Mouse (Mus musculus) heart, adult 2 months (tissue): ENCODE results near the gene Pdzd7. TPM values are rescaled to one million over a fixed set of nuclear protein-coding genes. Genes with fewer than 3 reads are reported as not detected.
A peak's percentile ranks its signal among the peaks of the same experiment; 100 is the strongest.

Experiments used
- DNase-seq, 2 experiments: peaks; one replicate each; pipeline ENCODE4 v3.0.0; 2021
- H3K27ac ChIP-seq: fragments of 200-600 bp; 2 replicates; pipeline ENCODE4 v1.8.1; 2022
- H3K27me3 ChIP-seq: fragments of 200-500 bp; 2 replicates; pipeline ENCODE4 v1.6.1; 2012; ENCODE audit warnings: mild to moderate bottlenecking, low read length, inconsistent platforms, mixed read lengths; ENCODE audit not compliant: control insufficient read depth, insufficient read depth
- H3K36me3 ChIP-seq: fragments of 200-500 bp; 2 replicates; pipeline ENCODE4 v1.6.1; 2012; ENCODE audit warnings: low read length, inconsistent platforms; ENCODE audit not compliant: control insufficient read depth, insufficient read depth
- H3K4me1 ChIP-seq: fragments of 200-500 bp; 2 replicates; pipeline ENCODE4 v1.6.1; 2011; ENCODE audit warnings: low read length; ENCODE audit not compliant: control insufficient read depth, insufficient read depth
- H3K4me3 ChIP-seq: fragments of 200-600 bp; 2 replicates; pipeline ENCODE4 v1.8.1; 2022
- H3K79me2 ChIP-seq: fragments of 200-500 bp; replicated peaks from 2 replicates; pipeline ENCODE4 v1.6.1; 2012; ENCODE audit warnings: mild to moderate bottlenecking, inconsistent platforms, low read length, moderate library complexity, mixed read lengths; ENCODE audit not compliant: control insufficient read depth, insufficient read depth
- H3K9ac ChIP-seq: fragments of 200-500 bp; 2 replicates; pipeline ENCODE4 v1.6.1; 2012; ENCODE audit warnings: low read depth, mild to moderate bottlenecking, control low read depth, inconsistent platforms, low read length, mixed read lengths
- CTCF ChIP-seq: fragments of 200-600 bp; IDR thresholded peaks from 2 replicates; pipeline ENCODE4 v1.8.1; 2022; ENCODE audit warnings: antibody characterized with exemption, mild to moderate bottlenecking, moderate library complexity
- EP300 ChIP-seq: fragments of 200-500 bp; IDR thresholded peaks from 2 replicates; pipeline ENCODE4 v1.6.1; 2011; ENCODE audit warnings: low read depth, low read length, control low read depth; ENCODE audit not compliant: insufficient read depth
- POLR2A ChIP-seq: fragments of 200-500 bp; IDR thresholded peaks from 2 replicates; pipeline ENCODE4 v1.6.1; 2011; ENCODE audit warnings: mild to moderate bottlenecking, low read depth, low read length, control low read depth; ENCODE audit not compliant: insufficient read depth
- WGBS: fragments of 180-500 bp; shearing (Covaris S2); methylation state at CpG from one replicate; pipeline ENCODE4 v1.1.7; 2018; 5-methylcytosine and 5-hydroxymethylcytosine counted together
- intact Hi-C: fragments of 180-260 bp; cut with DNase I; formaldehyde crosslinking; loops from one replicate; pipeline ENCODE4 v1.15.1; 2025
- polyA plus RNA-seq: library from polyadenylated mRNA; depleted of rRNA; stranded (reverse); fragments of >200 nt; gene quantifications from 2 replicates; pipeline ENCODE4 v1.2.3, GENCODE M21; 2012
- total RNA-seq, 2 experiments: library from RNA; stranded (reverse); gene quantifications; 2 replicates each; pipeline ENCODE4 v1.2.3; 2021

Pdzd7 gene
- total and polyA plus RNA-seq, 3 experiments, result 0.08 to 0.43 TPM; not detected in 1

- no peak for TF ChIP-seq CTCF
- TF ChIP-seq POLR2A, result 0 out of 2 replicates have a peak, but pooled peaks have one; percentile 33
- peak; percentile 98 for TF ChIP-seq EP300
- Histone ChIP-seq H3K4me3 (no peak overlapping the region), H3K79me2 (peaks cover 4% of the 10 kb centered on the region), H3K4me1 (peaks cover 24% of the 10 kb centered on the region), H3K9ac (no peak overlapping the region), H3K36me3 (peaks cover 10% of the 10 kb centered on the region), H3K27me3 (no peaks in the 10 kb centered on the region), H3K27ac (peak overlapping the region; percentile 69)
- DNase-seq, result peak; percentile 44 to 57
- intact Hi-C loops, result no loop called here
- 46% methylated on average over 6 of the region's 6 CpGs for WGBS
Observed at GRCm38 (mm10) chr19:45026958-45027670, 18.4 kb downstream of the Pdzd7 start.

DNA sequence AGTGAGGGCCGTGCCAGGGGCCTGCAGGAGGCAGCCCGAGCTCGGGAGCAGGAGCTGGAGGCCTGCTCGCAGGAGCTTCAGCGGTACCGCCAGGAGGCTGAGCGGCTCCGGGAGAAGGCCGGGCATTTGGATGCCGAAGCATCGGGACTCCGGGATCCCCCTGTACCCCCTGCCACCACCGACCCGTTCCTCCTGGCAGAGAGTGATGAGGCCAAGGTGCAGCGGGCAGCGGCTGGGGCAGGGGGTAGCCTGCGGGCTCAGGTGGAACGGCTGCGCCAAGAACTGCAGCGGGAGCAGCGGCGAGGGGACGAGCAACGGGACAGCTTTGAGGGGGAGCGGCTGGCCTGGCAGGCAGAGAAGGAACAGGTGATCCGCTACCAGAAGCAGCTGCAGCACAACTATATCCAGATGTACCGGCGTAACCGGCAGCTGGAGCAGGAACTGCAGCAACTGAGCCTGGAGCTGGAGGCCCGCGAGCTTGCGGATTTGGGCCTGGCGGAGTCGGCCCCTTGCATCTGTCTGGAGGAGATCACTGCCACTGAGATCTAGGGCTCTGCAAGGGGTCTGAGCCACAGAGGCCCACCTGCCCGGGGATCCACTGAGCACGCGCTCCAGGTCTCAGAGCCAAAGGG lies 19.5 kb downstream of the Pdzd7 start:
- Histone ChIP-seq H3K27me3 (no peaks in the 10 kb centered on the region), H3K79me2 (peaks cover 7% of the 10 kb centered on the region), H3K4me1 (peaks cover 21% of the 10 kb centered on the region), H3K9ac (no peak overlapping the region), H3K27ac (no peak overlapping the region), H3K36me3 (peaks cover 14% of the 10 kb centered on the region), H3K4me3 (no peak overlapping the region)
- no peak for DNase-seq
- TF ChIP-seq CTCF (no peak), POLR2A (no peak), EP300 (no peak)
- intact Hi-C loops, result no loop called here
- WGBS, result 89% methylated on average over 37 of the region's 37 CpGs

DNA sequence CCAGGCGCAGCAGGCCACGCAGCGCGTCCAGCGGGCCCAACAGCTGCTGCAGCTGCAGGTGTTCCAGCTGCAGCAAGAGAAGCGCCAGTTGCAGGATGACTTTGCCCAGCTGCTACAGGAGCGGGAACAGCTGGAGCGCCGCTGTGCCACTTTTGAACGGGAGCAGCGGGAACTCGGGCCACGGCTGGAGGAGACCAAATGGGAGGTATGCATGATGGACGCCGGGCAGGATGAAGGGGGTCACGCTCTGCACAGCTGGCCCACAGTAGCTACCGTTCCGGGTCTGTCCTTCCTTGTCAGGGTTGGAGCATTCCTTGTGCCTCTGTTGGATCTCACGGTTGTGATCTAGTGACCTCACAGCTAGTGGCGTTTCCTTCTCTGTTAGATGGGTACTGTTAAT lies 20.7 kb downstream of the Pdzd7 start:
- no peaks in the 10 kb centered on the region for H3K27me3 ChIP-seq
- H3K27ac ChIP-seq, result no peak overlapping the region
- peaks cover 24% of the 10 kb centered on the region for H3K4me1 ChIP-seq
- peaks cover 22% of the 10 kb centered on the region for H3K36me3 ChIP-seq
- no peak overlapping the region; the same call in 1 of the 2 replicates for H3K9ac ChIP-seq
- H3K4me3 ChIP-seq, result no peak overlapping the region
- WGBS, result 89% methylated on average over 20 of the region's 20 CpGs
- no peak for TF ChIP-seq EP300
- TF ChIP-seq CTCF, result no peak
- peaks cover 7% of the 10 kb centered on the region for H3K79me2 ChIP-seq
- DNase-seq, result no peak
- intact Hi-C loops, result no loop called here

GRCm38 (mm10) chr19:45023993-45024392 lies 21.5 kb downstream of the Pdzd7 start:
- H3K4me3 ChIP-seq, result no peak overlapping the region
- H3K36me3 ChIP-seq, result peaks cover 26% of the 10 kb centered on the region
- no peak overlapping the region for H3K9ac ChIP-seq
- 75% methylated on average over 11 of the region's 11 CpGs for WGBS
- no peak overlapping the region for H3K27ac ChIP-seq
- no peaks in the 10 kb centered on the region for H3K27me3 ChIP-seq
- intact Hi-C loops, result no loop called here
- H3K4me1 ChIP-seq, result peaks cover 27% of the 10 kb centered on the region
- no peak for TF ChIP-seq POLR2A
- no peak for TF ChIP-seq CTCF
- no peak for TF ChIP-seq EP300
- no peak for DNase-seq
- peaks cover 7% of the 10 kb centered on the region for H3K79me2 ChIP-seq

DNA sequence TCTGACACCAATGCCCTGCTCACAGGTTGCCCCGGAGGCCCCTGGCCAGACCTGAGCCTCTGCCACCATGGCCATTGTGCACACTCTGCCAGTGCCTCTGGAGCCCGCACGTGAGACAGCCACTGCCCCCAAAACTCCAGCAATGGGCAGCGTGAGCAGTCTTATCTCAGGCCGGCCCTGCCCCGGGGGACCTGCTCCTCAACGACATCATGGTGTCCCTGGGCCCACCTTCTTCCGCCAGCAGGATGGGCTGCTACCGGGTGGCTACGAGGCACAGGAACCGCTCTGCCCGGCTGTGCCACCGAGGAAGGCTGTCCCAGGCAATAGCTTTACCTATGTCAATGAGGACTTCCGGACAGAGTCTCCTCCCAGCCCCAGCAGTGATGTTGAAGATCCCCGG lies 24.2 kb downstream of the Pdzd7 start:
- WGBS, result 47% methylated on average over 15 of the region's 15 CpGs
- peak overlapping the region; percentile 11; the same call in 1 of the 2 replicates for H3K4me3 ChIP-seq
- peak overlapping the region; percentile 72 for H3K27ac ChIP-seq
- peak overlapping the region; percentile 61 for H3K9ac ChIP-seq
- no peaks in the 10 kb centered on the region for H3K27me3 ChIP-seq
- H3K36me3 ChIP-seq, result peaks cover 21% of the 10 kb centered on the region
- intact Hi-C loops, result no loop called here
- H3K4me1 ChIP-seq, result peaks cover 18% of the 10 kb centered on the region
- H3K79me2 ChIP-seq, result peaks cover 7% of the 10 kb centered on the region
- DNase-seq, result peak in 1 of 2 experiments; percentile 14
- TF ChIP-seq EP300, result no peak
- no peak for TF ChIP-seq POLR2A
- TF ChIP-seq CTCF, result no peak

GRCm38 (mm10) chr19:45020348-45020747 lies 25.2 kb downstream of the Pdzd7 start:
- WGBS, result 17% methylated on average over 6 of the region's 6 CpGs
- TF ChIP-seq EP300 (peak; percentile 95), POLR2A (no peak)
- Histone ChIP-seq H3K79me2 (peaks cover 7% of the 10 kb centered on the region), H3K27me3 (no peaks in the 10 kb centered on the region), H3K4me3 (peak overlapping the region; percentile 45), H3K36me3 (peaks cover 18% of the 10 kb centered on the region), H3K27ac (peak overlapping the region; percentile 94), H3K4me1 (peaks cover 18% of the 10 kb centered on the region), H3K9ac (peak overlapping the region; percentile 29; the same call in 1 of the 2 replicates)
- intact Hi-C loops, result no loop called here
- DNase-seq, result peak; percentile 73 to 85
